Comparison of ENCODE assay signal across 22 mouse cellular contexts in genomic region chr6:92084932-92085331, GRCm38 (mm10).
"Had no signal": no experiment of that assay in that cellular context is flagged by ENCODE, and none has a peak within 500 bp of the region (broad histone marks: within the 10 kb centered on the region; RNA-seq: fewer than 3 reads in every experiment).

No protein-coding gene starts in this region.

- H3K36me3 ChIP-seq: limb, embryonic 10.5 days; limb, embryonic 13.5 days; liver, embryonic 12.5 days; liver, embryonic 15.5 days; midbrain, embryonic 12.5 days; midbrain, embryonic 15.5 days; neural tube, embryonic 12.5 days; neural tube, embryonic 15.5 days; stomach, embryonic 15.5 days had no signal

- H3K9me3 ChIP-seq: limb, embryonic 10.5 days; limb, embryonic 13.5 days; liver, embryonic 12.5 days; liver, embryonic 15.5 days; midbrain, embryonic 12.5 days; midbrain, embryonic 15.5 days; neural tube, embryonic 12.5 days; neural tube, embryonic 15.5 days; stomach, embryonic 15.5 days had no signal

- H3K4me1 ChIP-seq: neural tube, embryonic 12.5 days; stomach, embryonic 15.5 days had no signal

- H3K27ac ChIP-seq: limb, embryonic 10.5 days; limb, embryonic 13.5 days; liver, embryonic 12.5 days; liver, embryonic 15.5 days; macrophage; midbrain, embryonic 12.5 days; midbrain, embryonic 15.5 days; neural tube, embryonic 12.5 days; neural tube, embryonic 15.5 days; stomach, embryonic 15.5 days had no signal

- H3K27me3 ChIP-seq: limb, embryonic 13.5 days; liver, embryonic 12.5 days; liver, embryonic 15.5 days; midbrain, embryonic 12.5 days; midbrain, embryonic 15.5 days; neural tube, embryonic 12.5 days; neural tube, embryonic 15.5 days; stomach, embryonic 15.5 days had no signal

- DNase-seq: kidney, adult 18-20 months; kidney, adult 9 months; kidney, postnatal 10 days; kidney, postnatal 36 days; layer of hippocampus, postnatal 36 days; liver; lung, adult 2 months; retina, postnatal 1 day; right cerebral cortex, postnatal 25 days; spleen, adult 18-20 months; thymus, adult 18-20 months; thymus, postnatal 36 days had no signal

- H3K4me2 ChIP-seq: limb, embryonic 13.5 days; liver, embryonic 12.5 days; liver, embryonic 15.5 days; midbrain, embryonic 12.5 days; midbrain, embryonic 15.5 days; neural tube, embryonic 12.5 days; neural tube, embryonic 15.5 days; stomach, embryonic 15.5 days had no signal

- H3K4me3 ChIP-seq: limb, embryonic 10.5 days; limb, embryonic 13.5 days; liver, embryonic 12.5 days; liver, embryonic 15.5 days; midbrain, embryonic 12.5 days; midbrain, embryonic 15.5 days; neural tube, embryonic 12.5 days; neural tube, embryonic 15.5 days; stomach, embryonic 15.5 days had no signal

- H3K9ac ChIP-seq: limb, embryonic 13.5 days; liver, embryonic 12.5 days; liver, embryonic 15.5 days; midbrain, embryonic 12.5 days; midbrain, embryonic 15.5 days; neural tube, embryonic 12.5 days; neural tube, embryonic 15.5 days; stomach, embryonic 15.5 days had no signal

- ATAC-seq: liver, embryonic 12.5 days; midbrain, embryonic 15.5 days had no signal
